23 mouse cellular contexts compared by ENCODE assay signal in genomic region chr4:100996060-100996651, GRCm38 (mm10). TPM values are rescaled to one million over a fixed set of nuclear protein-coding genes. Genes with fewer than 3 reads are reported as not detected.
DNase-seq lines count a peak whose midpoint lies in the region; ATAC-seq and TF ChIP-seq lines count a peak whose summit lies in the region.
"Had no signal": no experiment of that assay in that cellular context is flagged by ENCODE, and none has a peak within 500 bp of the region (broad histone marks: within the 10 kb centered on the region; RNA-seq: fewer than 3 reads in every experiment).

No protein-coding gene starts in this region.

- no peak for TF ChIP-seq EP300 in liver, postnatal 0 days (IDR thresholded peaks at IDR 0.05; ENCODE audit: low read depth)

- H3K4me3 ChIP-seq in hindbrain, embryonic 11.5 days (ENCODE audit: low read depth, low read length): no peak overlapping the region
- no peak overlapping the region for H3K4me3 ChIP-seq in hindbrain, embryonic 10.5 days
- H3K4me3 ChIP-seq in liver, postnatal 0 days (ENCODE audit: low read depth, low read length): peak overlapping the region; percentile 45
- H3K4me3 ChIP-seq: megakaryocyte, embryonic 14.5 days had no signal

- H3K36me3 ChIP-seq in hindbrain, embryonic 11.5 days (ENCODE audit: control insufficient read depth, insufficient read depth, low read length): peaks cover 4% of the 10 kb centered on the region; the same call in 1 of the 2 replicates
- H3K36me3 ChIP-seq in hindbrain, embryonic 10.5 days: peaks cover 90% of the 10 kb centered on the region
- no peaks in the 10 kb centered on the region for H3K36me3 ChIP-seq in liver, postnatal 0 days (replicated peaks; ENCODE audit: insufficient read depth, low read length)

- 68% methylated on average over 4 of the region's 4 CpGs for WGBS in hindbrain, embryonic 11.5 days
- WGBS in hindbrain, embryonic 10.5 days: 69% methylated on average over 4 of the region's 4 CpGs
- 87% methylated on average over 4 of the region's 4 CpGs for WGBS in liver, postnatal 0 days (ENCODE audit: insufficient replicate concordance)

- H3K9ac ChIP-seq in hindbrain, embryonic 11.5 days (ENCODE audit: low read depth, low read length): no peak overlapping the region
- H3K9ac ChIP-seq in liver, postnatal 0 days (replicated peaks): no peak overlapping the region

- H3K9me3 ChIP-seq in hindbrain, embryonic 11.5 days (ENCODE audit: control insufficient read depth, low read length): no peaks in the 10 kb centered on the region
- no peaks in the 10 kb centered on the region for H3K9me3 ChIP-seq in hindbrain, embryonic 10.5 days
- no peaks in the 10 kb centered on the region for H3K9me3 ChIP-seq in liver, postnatal 0 days (ENCODE audit: low read length)
- H3K9me3 ChIP-seq: megakaryocyte, embryonic 14.5 days had no signal

- no peak for DNase-seq in hindbrain, embryonic 11.5 days (ENCODE audit: low spot score)
- DNase-seq in hindbrain, embryonic 10.5 days (ENCODE audit: low spot score): no peak
- peak; percentile 33 to 37 for DNase-seq in right cerebral cortex, postnatal 10 days (ENCODE audit: low spot score in 2 of 2)
- DNase-seq in right cerebral cortex, postnatal 36 days (ENCODE audit: low spot score in 2 of 2): no peak
- DNase-seq in liver, postnatal 0 days: no peak
- DNase-seq in natural killer cell, adult 2 months (ENCODE audit: low spot score in 2 of 2): no peak
- no peak for DNase-seq in retina, embryonic 14.5 days (ENCODE audit: low spot score)
- DNase-seq: cerebellum, adult 9-11 months; gastrocnemius, postnatal 36 days; heart, postnatal 36 days; kidney, postnatal 10 days; lung, postnatal 10 days had no signal

- H3K27ac ChIP-seq in hindbrain, embryonic 11.5 days (ENCODE audit: low read depth, low read length): no peak overlapping the region
- no peak overlapping the region for H3K27ac ChIP-seq in hindbrain, embryonic 10.5 days
- H3K27ac ChIP-seq in liver, postnatal 0 days (ENCODE audit: low read depth): peak overlapping the region; percentile 92; the same call in 1 of the 2 replicates

- TF ChIP-seq CTCF in liver, postnatal 0 days (IDR thresholded peaks at IDR 0.05; ENCODE audit: low read depth): no peak

- no peaks in the 10 kb centered on the region for H3K27me3 ChIP-seq in hindbrain, embryonic 11.5 days (ENCODE audit: control insufficient read depth, insufficient read depth, low read length)
- no peaks in the 10 kb centered on the region for H3K27me3 ChIP-seq in hindbrain, embryonic 10.5 days (ENCODE audit: insufficient read depth, poor library complexity, severe bottlenecking)
- H3K27me3 ChIP-seq in liver, postnatal 0 days (ENCODE audit: insufficient read depth, low read length): no peaks in the 10 kb centered on the region
- H3K27me3 ChIP-seq: megakaryocyte, embryonic 14.5 days; Patski had no signal

- no peaks in the 10 kb centered on the region; the same call in 1 of the 2 replicates for H3K4me1 ChIP-seq in hindbrain, embryonic 11.5 days (replicated peaks; ENCODE audit: control insufficient read depth, insufficient read depth, low read length)
- peaks cover 36% of the 10 kb centered on the region for H3K4me1 ChIP-seq in hindbrain, embryonic 10.5 days (replicated peaks)
- H3K4me1 ChIP-seq in liver, postnatal 0 days (ENCODE audit: insufficient read depth): peaks cover 9% of the 10 kb centered on the region
- H3K4me1 ChIP-seq: megakaryocyte, embryonic 14.5 days had no signal

- ATAC-seq in hindbrain, embryonic 11.5 days (ENCODE audit: low FRiP score): 0 out of 2 replicates have a peak, but pooled peaks have one; percentile 12
- ATAC-seq in liver, postnatal 0 days: no peak
- ATAC-seq: intestine, embryonic 16.5 days; Patski had no signal

- H3K4me2 ChIP-seq in hindbrain, embryonic 11.5 days (replicated peaks; ENCODE audit: low read depth, low read length): no peak overlapping the region
- H3K4me2 ChIP-seq in liver, postnatal 0 days (ENCODE audit: low read depth, low read length): peak overlapping the region; percentile 55

RNA-seq across cellular contexts. Expression of gene Gm10577, which starts 24.3 kb away (rescaled TPM):
- polyA plus RNA-seq in hindbrain, embryonic 11.5 days (2014; fragmentation: Nextera tagmentation; extraction: Ambion mirVana): not detected in 2 replicates
- not detected in 2 replicates for polyA plus RNA-seq in hindbrain, embryonic 10.5 days (2016; fragmentation: Nextera tagmentation; extraction: Ambion mirVana)
- not detected in 2 replicates for polyA plus RNA-seq in liver, postnatal 0 days (2015; fragmentation: Nextera tagmentation; extraction: Ambion mirVana)
- polyA plus RNA-seq: C2C12; embryonic facial prominence, embryonic 14.5 days; forebrain, embryonic 11.5 days; heart, embryonic 11.5 days; intestine, embryonic 16.5 days; limb, embryonic 14.5 days; Patski; spleen, adult 2 months; stomach, embryonic 16.5 days; thymus, postnatal 0 days had no signal

Comparison
In these comparisons a context has a peak if more than half of its experiments do, and no peak if none do; other contexts are left out.
1. DNase-seq: peak in right cerebral cortex, postnatal 10 days (2 of 2); none in hindbrain, embryonic 11.5 days (single experiment), hindbrain, embryonic 10.5 days (single experiment), right cerebral cortex, postnatal 36 days (0 of 2), liver, postnatal 0 days (single experiment), natural killer cell, adult 2 months (0 of 2) and retina, embryonic 14.5 days (single experiment).